ENCODE assay signal across 2 mouse cellular contexts in the genomic region with DNA sequence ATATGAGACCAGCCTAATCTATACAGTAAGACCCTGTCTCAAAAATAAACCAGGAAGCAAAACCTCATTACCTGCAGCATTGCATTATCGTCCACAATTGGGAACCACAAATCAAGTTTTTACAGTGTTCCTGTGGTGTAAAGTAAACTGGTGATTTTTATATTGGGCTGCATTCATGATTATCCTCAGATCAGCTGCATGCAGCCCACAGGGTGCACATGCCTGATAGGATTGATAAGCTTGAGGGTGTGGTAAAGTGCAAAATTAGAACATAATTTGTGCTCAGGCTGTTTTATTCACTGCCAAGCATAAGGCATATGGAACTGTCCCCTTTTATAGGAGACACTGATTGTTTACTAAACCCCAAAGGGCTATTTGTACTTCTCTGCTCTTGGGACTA.
TF ChIP-seq lines count a peak whose summit lies in the region.

No protein-coding gene starts in this region.

TF ChIP-seq in CH12.LX, 34 proteins besides CTCF, POLR2A, EP300 and RAD21:
- no peak for TF ChIP-seq CHD1 (IDR thresholded peaks at IDR 0.05; ENCODE audit: low read depth, low read length)

TF ChIP-seq in MEL, 35 proteins besides CTCF, POLR2A, EP300 and RAD21:
- TF ChIP-seq TCF12 (IDR thresholded peaks at IDR 0.05; ENCODE audit: low read depth, low read length) (peak; percentile 86), ETS1 (IDR thresholded peaks at IDR 0.05; ENCODE audit: low read depth, low read length) (peak; percentile 76), MXI1 (IDR thresholded peaks at IDR 0.05; ENCODE audit: low read depth, low read length) (no peak), POLR2AphosphoS5 (IDR thresholded peaks at IDR 0.05; ENCODE audit: borderline replicate concordance, low read depth, low read length) (no peak), ELF1 (IDR thresholded peaks at IDR 0.05; ENCODE audit: low read depth, low read length) (no peak), MAX (IDR thresholded peaks at IDR 0.05; ENCODE audit: low read length) (no peak), MYC (IDR thresholded peaks at IDR 0.05; ENCODE audit: low read depth, low read length) (no peak), CHD1 (IDR thresholded peaks at IDR 0.05; ENCODE audit: low read depth, low read length) (no peak), BHLHE40 (IDR thresholded peaks at IDR 0.05; ENCODE audit: borderline replicate concordance, low read depth, low read length) (peak; percentile 94), E2F4 (IDR thresholded peaks at IDR 0.05; ENCODE audit: borderline replicate concordance, low read depth, low read length) (no peak), ZC3H11A (IDR thresholded peaks at IDR 0.05; ENCODE audit: low read depth, low read length) (no peak), GATA1 (IDR thresholded peaks at IDR 0.05; ENCODE audit: low read depth, low read length) (peak; percentile 84), RCOR1 (IDR thresholded peaks at IDR 0.05; ENCODE audit: low read depth, low read length) (peak; percentile 96), SMC3 (IDR thresholded peaks at IDR 0.05; ENCODE audit: low read depth, low read length) (no peak), KAT2A (conservative IDR thresholded peaks at IDR 0.05; ENCODE audit: low read depth, low read length) (no peak), TAL1 (IDR thresholded peaks at IDR 0.05; ENCODE audit: low read length) (peak; percentile 46)
